8 mouse cellular contexts compared by ENCODE assay signal in the genomic region with DNA sequence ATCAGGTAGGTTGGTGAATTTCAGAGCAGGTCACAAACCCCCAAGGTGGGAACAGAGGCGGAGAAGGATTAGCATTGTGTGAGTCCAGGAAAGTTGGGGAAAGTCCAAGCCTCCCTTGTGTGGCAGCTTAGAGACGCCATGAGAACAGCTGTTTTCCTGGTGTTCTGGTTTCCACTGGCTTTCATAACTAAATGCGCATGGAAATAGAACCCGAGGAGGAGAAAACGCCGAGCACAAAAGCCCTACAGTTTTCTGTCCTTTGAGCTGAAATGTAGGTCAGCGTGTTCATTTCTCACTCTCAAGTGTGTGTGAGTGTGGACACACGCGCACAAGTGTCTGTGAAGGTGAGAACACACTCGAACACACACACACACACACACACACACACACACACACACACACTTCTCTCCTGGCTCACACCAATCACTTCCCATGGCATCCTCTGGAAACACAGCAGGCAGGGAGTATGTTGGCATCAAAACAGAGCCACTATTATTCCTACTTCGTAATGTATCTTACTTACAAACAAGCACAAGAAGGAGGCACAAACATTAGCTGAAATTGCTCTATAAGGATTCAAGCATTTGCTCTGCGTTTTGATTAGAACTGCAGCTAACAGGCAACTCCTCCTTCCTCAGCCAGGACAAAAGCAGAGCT. TPM values are rescaled to one million over a fixed set of nuclear protein-coding genes. Genes with fewer than 3 reads are reported as not detected.
A peak's percentile ranks its signal among the peaks of the same experiment; 100 is the strongest.
DNase-seq lines count a peak whose midpoint lies in the region; ATAC-seq and TF ChIP-seq lines count a peak whose summit lies in the region.

No protein-coding gene starts in this region.

- no peaks in the 10 kb centered on the region for H3K9me3 ChIP-seq in forebrain, embryonic 14.5 days (replicated peaks; ENCODE audit: control insufficient read depth, low read length)
- H3K9me3 ChIP-seq in intestine, postnatal 0 days (ENCODE audit: control insufficient read depth): no peaks in the 10 kb centered on the region

- no peaks in the 10 kb centered on the region for H3K27me3 ChIP-seq in forebrain, embryonic 14.5 days (replicated peaks; ENCODE audit: control insufficient read depth, insufficient read depth, low read length)
- no peaks in the 10 kb centered on the region for H3K27me3 ChIP-seq in myocyte (ENCODE audit: control insufficient read depth, insufficient read depth, insufficient read length)
- H3K27me3 ChIP-seq in intestine, postnatal 0 days (replicated peaks; ENCODE audit: control insufficient read depth, insufficient read depth, low read length): no peaks in the 10 kb centered on the region

- peak; percentile 68 for ATAC-seq in forebrain, embryonic 14.5 days
- ATAC-seq in intestine, postnatal 0 days: no peak

- no peak overlapping the region for H3K4me3 ChIP-seq in forebrain, embryonic 14.5 days (ENCODE audit: low read depth, low read length)
- H3K4me3 ChIP-seq in myocyte: no peak overlapping the region
- no peak overlapping the region for H3K4me3 ChIP-seq in intestine, postnatal 0 days (ENCODE audit: low read depth, low read length)

- WGBS in forebrain, embryonic 14.5 days: 35% methylated on average over 12 of the region's 12 CpGs
- WGBS in intestine, postnatal 0 days: 75% methylated on average over 12 of the region's 12 CpGs

- no peaks in the 10 kb centered on the region for H3K79me2 ChIP-seq in myocyte (ENCODE audit: control insufficient read depth, insufficient read depth)

- no peak overlapping the region for H3ac ChIP-seq in myocyte (ENCODE audit: control insufficient read depth, insufficient read length)

- no peak for TF ChIP-seq POLR2A in myocyte (IDR thresholded peaks at IDR 0.05; ENCODE audit: insufficient read length, low read depth)

- DNase-seq in kidney, adult 11 months: peak; percentile 47
- no peak for DNase-seq in kidney, postnatal 10 days
- peak; percentile 76 for DNase-seq in forebrain, embryonic 14.5 days (ENCODE audit: low spot score)
- DNase-seq in layer of hippocampus, postnatal 10 days (ENCODE audit: low spot score in 2 of 2): peak; percentile 27 to 44
- DNase-seq in embryo, embryonic 10 days (ENCODE audit: low spot score): no peak
- no peak for DNase-seq in urinary bladder, postnatal 36 days (ENCODE audit: low spot score in 2 of 2)

- H3K4me1 ChIP-seq in forebrain, embryonic 14.5 days (ENCODE audit: control insufficient read depth, insufficient read depth, low read length): peaks cover 3% of the 10 kb centered on the region; the same call in 1 of the 2 replicates
- no peaks in the 10 kb centered on the region for H3K4me1 ChIP-seq in intestine, postnatal 0 days (replicated peaks; ENCODE audit: control insufficient read depth, insufficient read depth, low read length)

- no peaks in the 10 kb centered on the region for H3K36me3 ChIP-seq in forebrain, embryonic 14.5 days (ENCODE audit: control insufficient read depth, insufficient read depth, low read length)
- H3K36me3 ChIP-seq in myocyte (ENCODE audit: control insufficient read depth, insufficient read depth): no peaks in the 10 kb centered on the region
- H3K36me3 ChIP-seq in intestine, postnatal 0 days (ENCODE audit: control insufficient read depth, insufficient read depth): no peaks in the 10 kb centered on the region

- no peak for TF ChIP-seq CTCF in intestine, postnatal 0 days (IDR thresholded peaks at IDR 0.05; ENCODE audit: low read depth)

- no peak overlapping the region for H3K4me2 ChIP-seq in forebrain, embryonic 14.5 days (ENCODE audit: low read length)
- H3K4me2 ChIP-seq in myocyte (ENCODE audit: low read depth): peak overlapping the region; percentile 31
- H3K4me2 ChIP-seq in intestine, postnatal 0 days (replicated peaks; ENCODE audit: low read depth): no peak overlapping the region

- no peak overlapping the region for H3K9ac ChIP-seq in forebrain, embryonic 14.5 days (ENCODE audit: low read length)
- no peak overlapping the region for H3K9ac ChIP-seq in intestine, postnatal 0 days (ENCODE audit: low read depth, low read length)

- H3K27ac ChIP-seq in forebrain, embryonic 14.5 days (ENCODE audit: low read depth, low read length): no peak overlapping the region
- H3K27ac ChIP-seq in intestine, postnatal 0 days (ENCODE audit: low read depth, low read length): no peak overlapping the region

TF ChIP-seq in myocyte, 11 proteins besides CTCF, POLR2A, EP300 and RAD21:
- TF ChIP-seq MYOD1 (IDR thresholded peaks at IDR 0.05; ENCODE audit: control insufficient read depth in 1 of 3, insufficient read length in 2 of 3, low read depth in 2 of 3): peak in 2 of 3 experiments; percentile 44 to 47
- TF ChIP-seq TCF12 (IDR thresholded peaks at IDR 0.05; ENCODE audit: insufficient read depth, poor library complexity, severe bottlenecking): peak; percentile 6
- TF ChIP-seq E2F4 (IDR thresholded peaks at IDR 0.05; ENCODE audit: insufficient read depth): no peak
- TF ChIP-seq POLR2AphosphoS2 (IDR thresholded peaks at IDR 0.05; ENCODE audit: insufficient read length, low read depth): no peak
- no peak for TF ChIP-seq USF1 (IDR thresholded peaks at IDR 0.05; ENCODE audit: low read depth)
- peak in 1 of 3 experiments; percentile 4 for TF ChIP-seq MYOG (IDR thresholded peaks at IDR 0.05; ENCODE audit: control insufficient read depth in 1 of 3, insufficient read depth in 1 of 3, insufficient read length in 2 of 3, low read depth in 2 of 3)
- no peak for TF ChIP-seq SRF (IDR thresholded peaks at IDR 0.05; ENCODE audit: control insufficient read depth, insufficient read length, low read depth)

RNA-seq across cellular contexts. Expression of a gene that starts 42.6 kb away (rescaled TPM):
- polyA plus RNA-seq in forebrain, embryonic 14.5 days (2014; fragmentation: Nextera tagmentation; extraction: Ambion mirVana): 0.42 and 0.52 TPM in 2 replicates
- total RNA-seq in layer of hippocampus, postnatal 10 days (2021): under 1 TPM; 0.11 to 0.14 TPM
- 2.3 TPM for polyA plus RNA-seq in myocyte (2012; fragmentation: generic; extraction: Trizol)
- polyA plus RNA-seq in intestine, postnatal 0 days (2015; fragmentation: Nextera tagmentation; extraction: Ambion mirVana): 23.7 and 25.2 TPM in 2 replicates

Comparison
In these comparisons a context has a peak if more than half of its experiments do, and no peak if none do; other contexts are left out.
1. DNase-seq: peak in kidney, adult 11 months (single experiment), forebrain, embryonic 14.5 days (single experiment) and layer of hippocampus, postnatal 10 days (2 of 2); none in kidney, postnatal 10 days (single experiment), embryo, embryonic 10 days (single experiment) and urinary bladder, postnatal 36 days (0 of 2).